Mouse (Mus musculus) C2C12 (cell line): ENCODE results near the gene Zbtb7a. TPM values are rescaled to one million over a fixed set of nuclear protein-coding genes. Genes with fewer than 3 reads are reported as not detected.
A peak's percentile ranks its signal among the peaks of the same experiment; 100 is the strongest.

ENCODE experiments used
- H3K27me3 ChIP-seq: one replicate; pipeline ENCODE4 v1.6.1; 2011; ENCODE audit not compliant: control insufficient read depth, insufficient read depth, insufficient read length
- H3K36me3 ChIP-seq: one replicate; pipeline ENCODE4 v1.6.1; 2011; ENCODE audit not compliant: control insufficient read depth, insufficient read depth
- H3K4me3 ChIP-seq: one replicate; pipeline ENCODE4 v1.5.1; 2011; ENCODE audit warnings: mild to moderate bottlenecking, control low read depth; ENCODE audit not compliant: poor library complexity, insufficient read depth, severe bottlenecking
- H3K79me2 ChIP-seq: one replicate; pipeline ENCODE4 v1.6.1; 2011; ENCODE audit not compliant: control insufficient read depth, insufficient read depth
- H3K79me3 ChIP-seq: one replicate; pipeline ENCODE4 v1.6.1; 2011; ENCODE audit warnings: low read depth, control low read depth
- H3ac ChIP-seq: one replicate; pipeline ENCODE3; 2011; ENCODE audit warnings: low read depth; ENCODE audit not compliant: control insufficient read depth, insufficient read length
- CEBPB ChIP-seq: IDR thresholded peaks from one replicate; pipeline ENCODE4 v1.6.1; 2011; ENCODE audit warnings: low read depth, mild to moderate bottlenecking, control low read depth, moderate library complexity
- CTCF ChIP-seq: IDR thresholded peaks from one replicate; pipeline ENCODE4 v1.5.1; 2011; ENCODE audit not compliant: control insufficient read depth, insufficient read depth, insufficient read length
- FOSL1 ChIP-seq: IDR thresholded peaks from one replicate; pipeline ENCODE4 v1.8.0; 2011; ENCODE audit warnings: mild to moderate bottlenecking, low read length; ENCODE audit not compliant: poor library complexity, insufficient read depth, severe bottlenecking
- MAX ChIP-seq: IDR thresholded peaks from one replicate; pipeline ENCODE4 v1.6.1; 2011; ENCODE audit warnings: mild to moderate bottlenecking, control low read depth
- MYOD1 ChIP-seq: IDR thresholded peaks from one replicate; pipeline ENCODE4 v1.6.1; 2011; ENCODE audit warnings: low read depth; ENCODE audit not compliant: control insufficient read depth, insufficient read length
- MYOG ChIP-seq: IDR thresholded peaks from one replicate; pipeline ENCODE4 v1.6.1; 2011; ENCODE audit not compliant: control insufficient read depth, insufficient read length; ENCODE audit errors: extremely low read depth
- USF1 ChIP-seq: IDR thresholded peaks from one replicate; pipeline ENCODE4 v1.6.1; 2011; ENCODE audit warnings: low read depth, mild to moderate bottlenecking, control low read depth, moderate library complexity
- polyA plus RNA-seq: library from polyadenylated mRNA; unstranded; fragments of >200 nt; fragmentation: generic; extraction: Trizol; gene quantifications from one replicate; pipeline ENCODE4 v1.2.1, GENCODE M21; 2012; ENCODE audit warnings: missing spikeins

Zbtb7a gene
- polyA plus RNA-seq, 1 experiment = 19.9 TPM

- peak overlapping the region; percentile 26 for H3K4me3 ChIP-seq
- TF ChIP-seq FOSL1 (no peak), USF1 (no peak), MYOG (no peak), CTCF (no peak)
Observed at GRCm38 (mm10) chr10:81175936-81176465, 41.0 kb downstream of the Zbtb7a start.

DNA sequence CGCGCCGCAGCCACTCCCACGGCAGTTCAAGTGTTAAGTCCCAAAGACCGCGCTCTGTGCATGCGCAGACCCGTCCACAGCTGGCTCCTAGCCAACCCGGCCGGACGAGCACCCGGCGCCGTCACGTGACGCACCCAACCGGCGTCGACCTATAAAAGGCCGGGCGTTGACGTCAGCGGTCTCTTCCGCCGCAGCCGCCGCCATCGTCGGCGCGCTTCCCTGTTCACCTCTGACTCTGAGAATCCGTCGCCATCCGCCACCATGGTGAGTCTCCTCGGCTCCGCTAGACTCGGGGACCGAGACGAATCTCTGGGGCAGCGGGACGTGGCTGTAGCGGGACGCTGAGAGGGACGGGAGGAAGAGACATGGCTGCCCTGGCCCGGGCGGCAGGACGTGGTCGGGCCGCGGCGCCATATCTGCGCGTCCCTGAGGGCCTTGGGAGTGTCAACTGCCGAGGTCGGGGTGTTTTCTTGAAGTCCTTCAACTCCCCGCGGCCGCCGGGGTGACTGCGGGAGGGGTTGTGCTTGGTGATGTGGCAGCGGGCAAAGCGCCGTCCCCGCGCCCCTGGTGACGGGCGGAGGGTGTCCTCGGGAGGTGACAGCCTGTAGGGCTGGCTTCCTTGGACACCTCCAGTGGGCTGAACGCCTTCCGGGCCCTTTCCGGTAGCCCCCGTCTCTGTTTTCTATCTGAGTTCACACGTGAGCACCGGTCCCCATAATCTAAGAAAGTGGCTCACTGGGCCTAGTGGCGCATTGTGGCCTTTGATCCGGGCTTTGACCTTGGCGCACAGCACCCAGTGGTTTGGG, 41.6 kb downstream of the Zbtb7a start, which contains the start of gene Eef2:
Gene Eef2 (plus strand): TSS at position 166 of the 806 bp plus-strand sequence.
- Histone ChIP-seq H3K4me3 (peak within 1 kb of the TSS; percentile 95), H3K27me3 (no peaks in the 10 kb centered on the region), H3K79me2 (peaks cover 53% of the 10 kb centered on the region), H3ac (peak within 1 kb of the TSS; percentile 99), H3K79me3 (peaks cover 48% of the 10 kb centered on the region), H3K36me3 (peaks cover 47% of the 10 kb centered on the region)
- no peak for TF ChIP-seq CTCF
- TF ChIP-seq FOSL1 = no peak
- no peak for TF ChIP-seq CEBPB
- peak; percentile 98 for TF ChIP-seq USF1
- peak; percentile 26 for TF ChIP-seq MAX
- TF ChIP-seq MYOG = no peak
- no peak for TF ChIP-seq MYOD1

More at GRCm38 (mm10) chr10:81175936-81176465, 41.0 kb downstream of the Zbtb7a start:
- H3K79me2 ChIP-seq = peaks cover 47% of the 10 kb centered on the region
- H3K79me3 ChIP-seq = peaks cover 45% of the 10 kb centered on the region
- H3K36me3 ChIP-seq = peaks cover 40% of the 10 kb centered on the region
- H3ac ChIP-seq = no peak overlapping the region
- no peaks in the 10 kb centered on the region for H3K27me3 ChIP-seq

DNA sequence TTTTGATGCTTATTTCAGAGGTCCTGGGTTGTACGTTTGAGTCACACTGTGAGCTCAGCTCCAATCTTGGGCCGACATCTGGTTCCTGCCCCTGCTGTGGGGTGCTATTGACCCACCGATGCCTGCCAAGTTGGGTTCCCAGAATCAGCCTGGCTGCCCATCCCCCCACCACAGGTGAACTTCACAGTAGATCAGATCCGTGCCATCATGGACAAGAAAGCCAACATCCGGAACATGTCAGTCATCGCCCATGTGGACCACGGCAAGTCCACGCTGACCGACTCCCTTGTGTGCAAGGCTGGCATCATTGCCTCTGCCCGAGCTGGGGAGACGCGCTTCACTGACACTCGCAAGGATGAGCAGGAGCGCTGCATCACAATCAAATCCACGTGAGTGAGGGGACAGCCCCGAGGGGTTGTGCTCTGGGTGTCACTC, 42.5 kb downstream of the Zbtb7a start:
- peak overlapping the region; percentile 95 for H3K4me3 ChIP-seq
- peaks cover 54% of the 10 kb centered on the region for H3K36me3 ChIP-seq
- no peaks in the 10 kb centered on the region for H3K27me3 ChIP-seq
- H3K79me2 ChIP-seq = peaks cover 56% of the 10 kb centered on the region
- TF ChIP-seq MAX (peak; percentile 36), CTCF (no peak), MYOD1 (no peak), FOSL1 (no peak), CEBPB (no peak), USF1 (no peak)
- peak overlapping the region; percentile 99 for H3ac ChIP-seq
- H3K79me3 ChIP-seq = peaks cover 48% of the 10 kb centered on the region

GRCm38 (mm10) chr10:81177958-81178712, 43.1 kb downstream of the Zbtb7a start:
- Histone ChIP-seq H3K79me3 (peaks cover 48% of the 10 kb centered on the region), H3K36me3 (peaks cover 54% of the 10 kb centered on the region), H3ac (peak overlapping the region; percentile 99), H3K27me3 (no peaks in the 10 kb centered on the region), H3K4me3 (peak overlapping the region; percentile 95), H3K79me2 (peaks cover 56% of the 10 kb centered on the region)
- TF ChIP-seq MYOD1 (no peak), CTCF (no peak), FOSL1 (no peak), CEBPB (no peak)

DNA sequence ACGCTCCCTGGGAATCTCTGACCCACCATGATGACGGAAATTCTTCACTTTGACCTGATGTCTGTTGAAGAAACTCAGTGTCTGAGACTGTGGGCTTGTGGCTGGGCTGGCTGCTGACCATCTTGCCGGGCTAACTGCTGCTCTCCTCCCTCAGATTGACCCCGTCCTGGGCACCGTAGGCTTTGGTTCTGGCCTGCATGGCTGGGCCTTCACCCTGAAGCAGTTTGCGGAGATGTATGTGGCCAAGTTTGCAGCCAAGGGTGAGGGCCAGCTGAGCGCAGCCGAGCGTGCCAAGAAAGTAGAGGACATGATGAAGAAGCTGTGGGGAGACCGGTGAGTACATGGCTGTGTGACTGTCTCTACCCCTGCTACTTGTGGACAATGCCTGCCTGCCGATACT, 43.9 kb downstream of the Zbtb7a start:
- Histone ChIP-seq H3K27me3 (no peaks in the 10 kb centered on the region), H3K79me3 (peaks cover 49% of the 10 kb centered on the region), H3ac (peak overlapping the region; percentile 99), H3K79me2 (peaks cover 64% of the 10 kb centered on the region), H3K36me3 (peaks cover 54% of the 10 kb centered on the region), H3K4me3 (peak overlapping the region; percentile 95)
- TF ChIP-seq MYOD1 = no peak
- TF ChIP-seq CEBPB = no peak
- no peak for TF ChIP-seq CTCF
- no peak for TF ChIP-seq MAX
- no peak for TF ChIP-seq MYOG
- TF ChIP-seq FOSL1 = no peak
- TF ChIP-seq USF1 = no peak
